Mouse (Mus musculus) intestine, embryonic 15.5 days (tissue): Measurements from ENCODE around the gene Wnk2. TPM values are rescaled to one million over a fixed set of nuclear protein-coding genes. Genes with fewer than 3 reads are reported as not detected.
"Not testable (repeated sequence)": the region's sequence is repeated elsewhere in the genome, so short reads cannot be mapped to it uniquely, and the experiment has no call there.

ENCODE experiments used
- ATAC-seq: fragments of 200-750 bp; cut with Nextera tagmentation; 2 replicates; pipeline ENCODE4 v1.8.0; 2017; ENCODE audit warnings: moderate TSS enrichment, moderate library complexity
- H3K27ac ChIP-seq: fragments of 300-500 bp; sonication (generic); 2 replicates; pipeline ENCODE4 v1.5.1; 2015; ENCODE audit warnings: mild to moderate bottlenecking, inconsistent platforms
- H3K27me3 ChIP-seq: fragments of 300-500 bp; sonication (generic); replicated peaks from 2 replicates; pipeline ENCODE4 v1.6.1; 2015; ENCODE audit warnings: inconsistent platforms
- H3K36me3 ChIP-seq: fragments of 300-500 bp; sonication (generic); 2 replicates; pipeline ENCODE4 v1.6.1; 2015; ENCODE audit warnings: inconsistent platforms
- H3K4me1 ChIP-seq: fragments of 300-500 bp; sonication (generic); replicated peaks from 2 replicates; pipeline ENCODE4 v1.6.1; 2015; ENCODE audit warnings: inconsistent platforms
- H3K4me2 ChIP-seq: fragments of 300-500 bp; sonication (generic); replicated peaks from 2 replicates; pipeline ENCODE4 v1.6.1; 2015; ENCODE audit warnings: mild to moderate bottlenecking, inconsistent platforms
- H3K4me3 ChIP-seq: fragments of 300-500 bp; sonication (generic); replicated peaks from 2 replicates; pipeline ENCODE4 v1.5.1; 2015; ENCODE audit warnings: inconsistent platforms
- H3K9ac ChIP-seq: fragments of 300-500 bp; sonication (generic); 2 replicates; pipeline ENCODE4 v1.6.1; 2015; ENCODE audit warnings: inconsistent platforms
- H3K9me3 ChIP-seq: fragments of 300-500 bp; sonication (generic); 2 replicates; pipeline ENCODE4 v1.6.1; 2016; ENCODE audit warnings: inconsistent platforms
- WGBS: fragments of 180-500 bp; shearing (Covaris S2); methylation state at CpG from one replicate; pipeline ENCODE4 v1.1.7; 2015; 5-methylcytosine and 5-hydroxymethylcytosine counted together
- polyA plus RNA-seq: library from polyadenylated mRNA; unstranded; fragments of >200 nt; fragmentation: Nextera tagmentation; extraction: Ambion mirVana; gene quantifications from 2 replicates; pipeline ENCODE4 v1.2.1, GENCODE M21; 2015

The Wnk2 gene
- polyA plus RNA-seq, 1 experiment from 2014 or later = 3.1 TPM

GRCm38 (mm10) chr13:49083941-49084340 lies 63.9 kb downstream of the Wnk2 start:
- WGBS = 84% methylated on average over 9 of the region's 9 CpGs
- no peak overlapping the region for H3K9ac ChIP-seq
- H3K4me2 ChIP-seq = no peak overlapping the region
- 0 out of 2 replicates have a peak, but pooled peaks cover 3% of the 10 kb centered on the region for H3K4me1 ChIP-seq
- H3K27ac ChIP-seq = no peak overlapping the region
- ATAC-seq = no peak
- no peaks in the 10 kb centered on the region for H3K9me3 ChIP-seq
- H3K27me3 ChIP-seq = no peaks in the 10 kb centered on the region
- H3K36me3 ChIP-seq = no peaks in the 10 kb centered on the region
- no peak overlapping the region for H3K4me3 ChIP-seq

DNA sequence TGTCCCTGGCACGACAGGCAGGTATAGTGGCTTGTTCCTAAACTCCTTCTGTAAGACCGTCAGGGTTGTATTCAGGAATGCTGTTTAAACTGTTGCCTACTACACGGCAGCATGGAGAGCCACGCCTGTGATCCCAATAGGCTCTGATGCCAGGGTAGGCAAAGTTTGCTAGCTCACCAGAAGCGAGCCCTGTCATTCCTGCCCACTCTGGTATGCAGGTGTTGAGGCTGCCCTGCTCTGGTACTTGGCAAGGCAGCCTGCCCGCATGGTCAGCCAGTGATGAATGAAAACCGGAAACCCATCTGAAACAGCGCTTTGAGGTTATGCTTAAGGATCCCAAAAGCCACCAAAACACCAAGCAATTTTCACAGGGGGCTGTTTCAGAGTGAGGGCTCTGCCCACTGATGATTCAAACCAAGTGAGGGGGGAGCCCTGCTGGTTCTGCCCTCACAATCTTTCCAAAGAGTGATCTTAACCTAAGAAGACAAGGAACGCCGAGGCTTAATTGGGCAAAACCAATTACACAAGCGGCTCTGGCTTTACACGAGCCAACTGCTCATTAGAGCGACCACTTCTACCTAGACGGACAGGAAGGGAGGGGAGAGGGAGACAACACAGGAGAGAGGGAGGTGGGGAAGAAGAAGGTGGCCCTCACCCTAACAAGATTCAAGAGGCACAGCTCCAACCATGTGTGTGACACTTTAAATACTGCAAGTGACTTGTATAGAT lies 65.5 kb downstream of the Wnk2 start:
- H3K27ac ChIP-seq = no peak overlapping the region
- no peaks in the 10 kb centered on the region for H3K9me3 ChIP-seq
- no peak for ATAC-seq
- no peaks in the 10 kb centered on the region for H3K36me3 ChIP-seq
- H3K4me1 ChIP-seq = no peaks in the 10 kb centered on the region
- no peaks in the 10 kb centered on the region for H3K27me3 ChIP-seq
- no peak overlapping the region for H3K4me2 ChIP-seq
- no peak overlapping the region for H3K4me3 ChIP-seq
- WGBS = 84% methylated on average over 14 of the region's 14 CpGs
- H3K9ac ChIP-seq = no peak overlapping the region

DNA sequence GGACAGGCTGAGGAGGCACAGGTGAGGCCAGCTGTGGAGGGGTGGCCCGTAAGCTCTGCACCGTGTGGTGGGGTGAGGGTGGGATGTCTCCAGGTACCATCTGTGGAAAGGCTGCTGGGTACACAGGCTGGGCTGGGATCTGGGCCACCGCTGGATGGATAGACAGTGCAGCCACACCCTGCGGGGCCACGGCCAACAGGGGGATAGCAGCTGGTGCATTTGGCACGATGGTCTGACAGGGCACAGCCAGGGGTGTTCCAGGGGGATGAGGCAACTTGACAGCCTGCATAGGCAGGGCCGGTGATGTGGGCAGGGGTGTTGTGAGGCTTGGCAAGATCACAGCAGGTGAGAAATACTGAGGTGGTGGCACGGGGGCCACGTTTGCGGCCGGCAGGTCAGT lies 71.6 kb downstream of the Wnk2 start:
- H3K4me2 ChIP-seq = no peak overlapping the region
- WGBS = 86% methylated on average over 11 of the region's 11 CpGs
- no peaks in the 10 kb centered on the region for H3K36me3 ChIP-seq
- H3K4me1 ChIP-seq = no peaks in the 10 kb centered on the region
- no peak overlapping the region for H3K9ac ChIP-seq
- no peak overlapping the region for H3K4me3 ChIP-seq
- no peak overlapping the region for H3K27ac ChIP-seq
- no peaks in the 10 kb centered on the region for H3K27me3 ChIP-seq
- ATAC-seq = no peak
- H3K9me3 ChIP-seq = no peaks in the 10 kb centered on the region

GRCm38 (mm10) chr13:49075377-49075776 lies 72.4 kb downstream of the Wnk2 start:
- H3K27ac ChIP-seq = no peak overlapping the region
- no peak overlapping the region for H3K4me3 ChIP-seq
- WGBS = 83% methylated on average over 3 of the region's 3 CpGs
- no peaks in the 10 kb centered on the region for H3K27me3 ChIP-seq
- no peak overlapping the region for H3K9ac ChIP-seq
- no peak for ATAC-seq
- H3K4me2 ChIP-seq = no peak overlapping the region
- no peaks in the 10 kb centered on the region for H3K36me3 ChIP-seq
- H3K9me3 ChIP-seq = no peaks in the 10 kb centered on the region
- no peaks in the 10 kb centered on the region for H3K4me1 ChIP-seq

- Histone ChIP-seq H3K9ac (no peak overlapping the region), H3K27ac (no peak overlapping the region), H3K9me3 (no peaks in the 10 kb centered on the region), H3K27me3 (no peaks in the 10 kb centered on the region), H3K4me2 (no peak overlapping the region), H3K4me1 (no peaks in the 10 kb centered on the region; the same call in 1 of the 2 replicates), H3K36me3 (no peaks in the 10 kb centered on the region), H3K4me3 (no peak overlapping the region)
- ATAC-seq = no peak
- WGBS = 73% methylated on average over 6 of the region's 6 CpGs
Measured at GRCm38 (mm10) chr13:49073295-49073694, 74.5 kb downstream of the Wnk2 start.

DNA sequence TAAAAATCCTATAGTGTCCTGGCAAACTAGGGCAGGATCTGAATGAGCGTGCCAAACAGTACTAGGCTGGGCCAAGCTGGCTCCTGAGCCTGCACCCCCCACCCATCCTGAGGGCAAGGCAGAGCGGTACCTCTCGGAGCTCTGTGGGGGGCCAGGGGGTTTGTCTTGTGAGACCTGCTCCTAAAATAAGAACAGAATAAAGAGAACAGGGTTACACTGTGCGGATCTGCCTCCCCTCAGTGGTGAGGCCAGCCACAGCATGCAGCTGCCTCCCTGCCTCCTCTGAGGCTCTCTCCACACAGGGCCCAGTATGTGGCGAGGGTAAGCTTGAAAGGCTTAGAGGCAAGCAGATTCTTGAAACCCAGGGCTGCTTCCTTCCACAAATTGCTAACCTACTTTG lies 76.0 kb downstream of the Wnk2 start:
- Histone ChIP-seq H3K27me3 (no peaks in the 10 kb centered on the region), H3K9ac (no peak overlapping the region), H3K36me3 (no peaks in the 10 kb centered on the region; the same call in 1 of the 2 replicates), H3K4me3 (no peak overlapping the region), H3K27ac (no peak overlapping the region), H3K4me2 (no peak overlapping the region), H3K9me3 (no peaks in the 10 kb centered on the region), H3K4me1 (no peaks in the 10 kb centered on the region; the same call in 1 of the 2 replicates)
- no peak for ATAC-seq
- WGBS = 90% methylated on average over 5 of the region's 5 CpGs

DNA sequence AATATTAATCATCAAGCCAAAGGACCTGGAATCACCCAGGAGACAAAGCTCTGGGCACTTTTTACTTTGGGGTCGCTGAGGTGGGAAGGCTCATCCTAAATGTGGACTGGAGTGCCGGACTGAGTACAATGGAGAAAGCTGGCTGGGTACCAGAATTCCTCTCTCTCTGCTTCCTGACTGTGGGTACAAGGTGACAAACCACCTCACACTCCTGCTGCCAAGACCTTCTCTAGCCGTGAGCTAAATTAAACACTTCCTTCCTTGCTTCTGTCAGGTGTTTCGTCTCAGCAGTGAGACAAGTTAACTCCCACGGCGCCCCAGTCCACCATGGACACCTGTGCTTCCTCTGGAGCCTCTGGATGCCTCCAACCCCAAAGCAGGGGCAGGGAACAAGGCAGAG lies 77.8 kb downstream of the Wnk2 start:
- H3K36me3 ChIP-seq = no peaks in the 10 kb centered on the region; the same call in 1 of the 2 replicates
- H3K9ac ChIP-seq = no peak overlapping the region
- H3K9me3 ChIP-seq = no peaks in the 10 kb centered on the region
- no peak overlapping the region for H3K27ac ChIP-seq
- no peak overlapping the region for H3K4me3 ChIP-seq
- 51% methylated on average over 6 of the region's 6 CpGs for WGBS
- H3K4me1 ChIP-seq = no peaks in the 10 kb centered on the region; the same call in 1 of the 2 replicates
- H3K4me2 ChIP-seq = no peak overlapping the region
- H3K27me3 ChIP-seq = no peaks in the 10 kb centered on the region
- ATAC-seq = no peak

DNA sequence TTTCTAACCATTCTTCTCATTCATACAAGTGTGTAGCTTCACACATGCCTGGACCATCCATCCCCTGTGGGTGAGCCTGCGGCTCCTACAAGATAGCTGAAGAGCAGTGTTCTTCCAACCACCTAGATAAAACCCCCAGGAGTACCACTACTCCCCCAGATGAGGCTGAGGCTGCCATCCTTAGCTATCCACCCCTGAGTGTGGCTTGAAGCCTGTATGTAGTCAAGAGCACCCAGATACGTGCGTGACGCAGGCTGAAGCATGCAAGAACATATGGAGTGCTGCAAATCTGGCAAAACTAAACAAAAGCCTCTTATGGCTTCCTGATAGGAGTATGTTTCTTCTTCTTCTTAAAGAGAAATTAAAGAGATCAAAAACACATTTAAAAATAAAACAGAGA lies 78.4 kb downstream of the Wnk2 start:
- Histone ChIP-seq H3K9me3 (no peaks in the 10 kb centered on the region), H3K4me2 (no peak overlapping the region), H3K4me3 (no peak overlapping the region), H3K4me1 (no peaks in the 10 kb centered on the region; the same call in 1 of the 2 replicates), H3K27ac (no peak overlapping the region), H3K27me3 (no peaks in the 10 kb centered on the region), H3K9ac (no peak overlapping the region), H3K36me3 (no peaks in the 10 kb centered on the region; the same call in 1 of the 2 replicates)
- WGBS = 77% methylated on average over 4 of the region's 4 CpGs
- no peak for ATAC-seq

DNA sequence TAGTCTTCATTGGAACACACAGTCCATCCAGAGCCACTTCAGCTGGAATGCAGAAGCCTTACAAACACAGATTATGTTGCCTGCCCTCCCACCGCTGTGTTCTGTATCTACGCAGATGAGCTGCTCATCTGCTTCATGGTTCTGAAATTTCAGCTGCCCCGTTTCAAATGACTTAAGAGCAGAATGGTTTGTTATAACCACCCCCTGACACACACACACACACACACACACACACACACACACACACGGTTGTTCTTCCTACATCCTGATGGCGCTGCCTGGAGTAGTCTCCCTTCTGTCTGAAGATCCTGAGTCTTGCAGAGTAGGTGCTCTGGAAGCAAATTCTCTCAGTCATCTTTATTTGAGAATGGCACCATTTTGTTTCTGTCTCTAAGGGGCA lies 83.6 kb downstream of the Wnk2 start:
- no peak for ATAC-seq
- no peaks in the 10 kb centered on the region; the same call in 1 of the 2 replicates for H3K4me1 ChIP-seq
- no peaks in the 10 kb centered on the region; the same call in 1 of the 2 replicates for H3K36me3 ChIP-seq
- H3K4me3 ChIP-seq = no peak overlapping the region
- no peak overlapping the region for H3K27ac ChIP-seq
- H3K9ac ChIP-seq = no peak overlapping the region
- 81% methylated on average over 5 of the region's 5 CpGs for WGBS
- no peak overlapping the region for H3K4me2 ChIP-seq
- no peaks in the 10 kb centered on the region for H3K27me3 ChIP-seq
- H3K9me3 ChIP-seq = no peaks in the 10 kb centered on the region

DNA sequence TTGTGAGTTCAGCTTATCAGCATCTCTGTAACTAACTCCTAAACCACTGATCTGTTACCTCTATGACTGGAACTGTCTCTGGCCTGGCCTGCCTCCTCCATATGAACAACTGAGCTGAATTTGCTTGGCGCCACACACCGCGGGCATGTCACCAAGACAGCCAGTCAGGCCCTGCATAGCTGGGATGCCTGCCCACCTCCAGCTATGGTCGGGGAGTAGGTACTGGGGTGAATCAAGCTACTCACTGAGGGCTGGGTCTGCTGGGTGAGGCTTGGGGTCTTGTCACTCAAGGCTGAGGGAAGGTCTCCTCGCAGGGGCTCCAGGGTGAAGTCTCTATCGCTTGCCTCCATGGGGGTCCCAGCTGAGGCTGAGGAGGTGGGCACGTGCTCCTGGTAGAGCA lies 87.4 kb downstream of the Wnk2 start:
- Histone ChIP-seq H3K27ac (no peak overlapping the region), H3K4me1 (no peaks in the 10 kb centered on the region), H3K27me3 (no peaks in the 10 kb centered on the region), H3K36me3 (no peaks in the 10 kb centered on the region), H3K9ac (no peak overlapping the region), H3K9me3 (no peaks in the 10 kb centered on the region), H3K4me2 (no peak overlapping the region), H3K4me3 (no peak overlapping the region)
- whole genome bisulfite sequencing = 85% methylated on average over 7 of the region's 7 CpGs
- ATAC-seq = no peak

DNA sequence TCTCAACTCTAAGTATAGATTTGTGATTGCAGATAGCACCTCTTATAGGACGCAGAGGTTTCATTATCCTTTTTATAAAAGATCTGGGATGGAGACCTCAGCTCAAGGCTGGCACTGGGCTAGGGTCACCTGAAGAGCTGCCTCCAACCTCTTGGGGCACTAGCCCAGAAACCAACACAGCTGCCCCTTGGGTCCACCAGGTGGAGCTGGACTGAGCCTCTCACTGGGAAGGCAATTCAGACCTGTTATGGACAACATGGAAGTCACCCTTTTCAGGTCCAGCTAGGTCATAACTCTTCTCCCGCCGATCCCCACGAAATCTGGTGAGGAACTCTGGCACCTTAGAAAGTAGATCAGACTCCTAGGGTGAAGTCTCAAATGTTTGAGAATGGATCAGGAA lies 89.3 kb downstream of the Wnk2 start:
- Histone ChIP-seq H3K4me2 (no peak overlapping the region), H3K4me3 (no peak overlapping the region), H3K4me1 (no peaks in the 10 kb centered on the region), H3K27me3 (no peaks in the 10 kb centered on the region), H3K36me3 (no peaks in the 10 kb centered on the region), H3K9me3 (no peaks in the 10 kb centered on the region), H3K27ac (no peak overlapping the region), H3K9ac (no peak overlapping the region)
- WGBS = 85% methylated on average over 4 of the region's 4 CpGs
- ATAC-seq = no peak; the same call in 1 of the 2 replicates

DNA sequence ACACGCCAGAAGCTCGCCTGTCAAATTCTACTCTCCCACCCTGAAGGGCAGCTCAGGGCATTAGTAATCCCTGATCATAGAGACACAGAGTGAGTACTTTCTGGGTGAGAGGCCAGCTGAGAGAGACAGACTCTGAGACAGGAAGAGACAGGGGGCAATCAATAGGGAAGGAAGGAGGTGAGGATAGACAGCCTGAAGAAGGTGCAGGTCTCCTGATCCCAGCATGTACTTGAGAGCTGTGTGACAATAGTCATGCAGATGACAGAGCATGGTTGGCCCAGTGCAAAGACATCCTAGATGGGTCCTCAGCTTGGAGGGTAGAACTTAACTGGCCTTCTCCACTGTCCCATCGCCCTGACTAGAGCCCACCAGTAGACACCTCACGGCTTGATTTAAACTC lies 91.5 kb downstream of the Wnk2 start:
- Histone ChIP-seq H3K27me3 (no peaks in the 10 kb centered on the region), H3K4me2 (no peak overlapping the region), H3K9ac (no peak overlapping the region), H3K9me3 (no peaks in the 10 kb centered on the region), H3K27ac (no peak overlapping the region), H3K36me3 (0 out of 2 replicates have a peak, but pooled peaks cover 4% of the 10 kb centered on the region), H3K4me1 (no peaks in the 10 kb centered on the region), H3K4me3 (no peak overlapping the region)
- WGBS = 95% methylated on average over 4 of the region's 4 CpGs
- ATAC-seq = no peak

- H3K27me3 ChIP-seq, ATAC-seq, H3K27ac ChIP-seq, H3K4me2 ChIP-seq, H3K4me1 ChIP-seq, H3K36me3 ChIP-seq, H3K9me3 ChIP-seq, H3K9ac ChIP-seq, H3K4me3 ChIP-seq: not testable (repeated sequence)
Measured at GRCm38 (mm10) chr13:49054753-49055152, 93.1 kb downstream of the Wnk2 start.
